Mouse (Mus musculus) limb, embryonic 14.5 days (tissue): ENCODE data around the gene Miga1. TPM values are rescaled to one million over a fixed set of nuclear protein-coding genes. Genes with fewer than 3 reads are reported as not detected.

Experiments
- ATAC-seq: fragments of 200-750 bp; cut with Nextera tagmentation; 2 replicates; pipeline ENCODE4 v1.8.0; 2017; ENCODE audit warnings: low read depth, moderate number of reproducible peaks, moderate TSS enrichment; ENCODE audit not compliant: low FRiP score
- DNase-seq: peaks from one replicate; pipeline ENCODE4 v3.0.0-alpha.2; 2015; ENCODE audit warnings: low spot score
- H3K27ac ChIP-seq: fragments of 300-500 bp; sonication (generic); replicated peaks from 2 replicates; pipeline ENCODE4 v1.5.1; 2014; ENCODE audit warnings: low read depth, mild to moderate bottlenecking, low read length, moderate library complexity, mixed read lengths
- H3K27me3 ChIP-seq: fragments of 300-500 bp; sonication (generic); 2 replicates; pipeline ENCODE4 v1.6.1; 2014; ENCODE audit warnings: low read length, mixed read lengths; ENCODE audit not compliant: control insufficient read depth, insufficient read depth
- H3K36me3 ChIP-seq: fragments of 300-500 bp; sonication (generic); 2 replicates; pipeline ENCODE4 v1.6.1; 2014; ENCODE audit warnings: mild to moderate bottlenecking, low read length, moderate library complexity, mixed read lengths; ENCODE audit not compliant: control insufficient read depth, insufficient read depth
- H3K4me1 ChIP-seq: fragments of 300-500 bp; sonication (generic); 2 replicates; pipeline ENCODE4 v1.6.1; 2014; ENCODE audit warnings: antibody characterized with exemption, low read length, mixed read lengths; ENCODE audit not compliant: control insufficient read depth, insufficient read depth
- H3K4me2 ChIP-seq: fragments of 300-500 bp; sonication (generic); replicated peaks from 2 replicates; pipeline ENCODE4 v1.6.1; 2014; ENCODE audit warnings: low read depth, mild to moderate bottlenecking, low read length, moderate library complexity; ENCODE audit not compliant: severe bottlenecking
- H3K4me3 ChIP-seq: fragments of 300-500 bp; sonication (generic); replicated peaks from 2 replicates; pipeline ENCODE4 v1.5.1; 2014; ENCODE audit warnings: low read length
- H3K9ac ChIP-seq: fragments of 300-500 bp; sonication (generic); 2 replicates; pipeline ENCODE4 v1.6.1; 2014; ENCODE audit warnings: mild to moderate bottlenecking, low read depth, low read length, moderate library complexity; ENCODE audit not compliant: severe bottlenecking
- H3K9me3 ChIP-seq: fragments of 300-500 bp; sonication (generic); 2 replicates; pipeline ENCODE4 v1.6.1; 2016; ENCODE audit warnings: low read length; ENCODE audit not compliant: control insufficient read depth
- POLR2A ChIP-seq: fragments of 200-500 bp; IDR thresholded peaks from 2 replicates; pipeline ENCODE4 v1.8.0; 2012; ENCODE audit warnings: inconsistent platforms, mild to moderate bottlenecking, moderate library complexity, borderline replicate concordance; ENCODE audit not compliant: insufficient read depth, insufficient read length; ENCODE audit errors: extremely low read depth
- WGBS: fragments of 180-500 bp; shearing (Covaris S2); extraction: QIAGEN DNeasy Blood & Tissue Kit; methylation state at CpG from one replicate; pipeline ENCODE4 v1.1.7; 2014; 5-methylcytosine and 5-hydroxymethylcytosine counted together
- polyA plus RNA-seq, 2 experiments: library from polyadenylated mRNA; depleted of rRNA in 1 of 2; stranded (reverse) in 1 of 2; unstranded in 1 of 2; fragments of >200 nt; fragmentation: Nextera tagmentation in 1 of 2; extraction: Ambion mirVana in 1 of 2; gene quantifications; 2 replicates each; pipeline versions ENCODE4 v1.2.1 to v1.2.3; 2012 to 2014

Miga1 gene
- polyA plus RNA-seq (2012; rRNA removed) (19.8 and 23.4 TPM in 2 replicates), polyA plus RNA-seq (2014; fragmentation: Nextera tagmentation; extraction: Ambion mirVana) (18.0 and 19.1 TPM in 2 replicates)

- Histone ChIP-seq H3K9ac (peak within 1 kb of the TSS; percentile 71), H3K9me3 (no peaks in the 10 kb centered on the region), H3K27ac (0 out of 2 replicates have a peak within 1 kb of the TSS, but pooled peaks have one; percentile 33), H3K27me3 (no peaks in the 10 kb centered on the region), H3K4me2 (peak within 1 kb of the TSS; percentile 51), H3K4me3 (peak within 1 kb of the TSS; percentile 88), H3K36me3 (peaks cover 22% of the 10 kb centered on the region), H3K4me1 (peaks cover 3% of the 10 kb centered on the region; the same call in 1 of the 2 replicates)
- 3% methylated on average over 51 of the region's 54 CpGs for WGBS
- DNase-seq = peak; percentile 69
- peak; percentile 75; the same call in 1 of the 2 replicates for TF ChIP-seq POLR2A
- peak; percentile 91 for ATAC-seq
Measured at GRCm38 (mm10) chr3:152339862-152340557, at the start of gene Miga1. TSS of gene Miga1 (minus strand) at chr3:152340407.

DNA sequence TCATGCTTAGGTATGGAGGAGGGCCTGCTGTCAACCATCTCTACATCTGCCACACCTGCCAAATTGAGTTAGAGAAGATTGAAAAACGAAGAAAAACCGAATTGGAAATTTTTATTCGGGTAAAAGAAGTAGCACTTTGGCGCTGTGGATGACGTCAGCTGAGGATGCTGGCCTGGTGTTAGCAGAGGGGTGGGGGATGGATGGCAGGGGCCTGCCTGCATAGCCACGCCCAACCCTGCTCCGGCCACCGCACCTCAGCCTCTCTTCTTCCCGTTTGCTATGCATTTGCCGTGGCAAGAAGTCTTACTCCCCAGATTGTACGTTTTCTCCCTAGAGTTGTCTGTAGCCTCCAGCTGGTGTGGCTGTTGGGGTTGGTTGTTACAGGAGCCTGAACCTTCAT is 43.9 kb upstream of the Miga1 start:
- Histone ChIP-seq H3K4me3 (no peak overlapping the region), H3K9ac (no peak overlapping the region), H3K4me2 (no peak overlapping the region), H3K4me1 (no peaks in the 10 kb centered on the region), H3K27me3 (no peaks in the 10 kb centered on the region), H3K9me3 (no peaks in the 10 kb centered on the region), H3K27ac (no peak overlapping the region), H3K36me3 (peaks cover 57% of the 10 kb centered on the region)
- ATAC-seq = no peak
- no peak for DNase-seq
- no peak for TF ChIP-seq POLR2A
- 74% methylated on average over 11 of the region's 11 CpGs for WGBS

DNA sequence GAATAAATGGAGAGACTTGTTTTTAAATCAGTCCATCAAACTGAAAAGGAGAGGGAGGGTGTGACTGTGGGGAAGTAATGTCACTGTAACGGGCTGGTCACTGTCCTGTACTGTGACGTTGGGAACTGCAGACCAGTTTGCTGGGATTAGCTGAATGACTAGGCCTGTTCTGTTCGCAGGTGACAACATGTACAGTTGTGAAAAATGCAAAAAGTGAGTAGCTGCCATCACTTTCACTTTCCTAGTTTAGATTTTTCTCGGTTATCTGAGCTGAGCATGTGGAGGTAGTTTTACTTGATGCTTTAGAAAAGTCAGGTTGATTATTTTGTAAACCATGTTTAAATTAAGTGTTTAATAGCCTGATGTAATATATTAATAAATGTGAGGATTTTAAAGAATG is 35.9 kb upstream of the Miga1 start:
- no peaks in the 10 kb centered on the region for H3K27me3 ChIP-seq
- H3K27ac ChIP-seq = no peak overlapping the region
- no peaks in the 10 kb centered on the region for H3K4me1 ChIP-seq
- H3K4me3 ChIP-seq = no peak overlapping the region
- ATAC-seq = no peak
- peaks cover 78% of the 10 kb centered on the region for H3K36me3 ChIP-seq
- DNase-seq = no peak
- no peak overlapping the region for H3K9ac ChIP-seq
- 91% methylated on average over 4 of the region's 4 CpGs for WGBS
- H3K4me2 ChIP-seq = no peak overlapping the region
- no peaks in the 10 kb centered on the region for H3K9me3 ChIP-seq
- no peak for TF ChIP-seq POLR2A

DNA sequence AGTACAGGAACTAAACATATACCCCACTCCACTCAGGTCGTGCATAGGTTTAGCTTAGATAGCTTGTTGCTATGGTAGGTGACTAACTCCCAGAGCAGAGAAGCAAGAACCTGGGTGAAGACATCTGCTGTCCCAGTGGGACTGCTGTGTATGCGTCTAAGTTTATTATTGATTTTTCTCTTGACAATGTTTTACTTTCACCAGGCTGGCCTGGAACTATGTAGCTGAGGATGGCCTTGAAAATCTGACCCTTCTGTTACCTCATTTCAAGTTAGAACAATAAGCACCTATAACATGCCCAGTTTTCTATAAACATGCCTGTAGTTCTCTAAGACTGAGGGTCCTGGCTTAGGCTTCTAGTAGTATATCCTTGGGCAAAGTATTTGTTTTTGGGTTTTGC is 24.0 kb upstream of the Miga1 start:
- DNase-seq (no peak), ATAC-seq (no peak)
- Histone ChIP-seq H3K9me3 (no peaks in the 10 kb centered on the region), H3K36me3 (peaks cover 84% of the 10 kb centered on the region), H3K4me2 (no peak overlapping the region), H3K27me3 (no peaks in the 10 kb centered on the region), H3K27ac (no peak overlapping the region), H3K9ac (no peak overlapping the region), H3K4me3 (no peak overlapping the region), H3K4me1 (no peaks in the 10 kb centered on the region)
- TF ChIP-seq POLR2A = no peak
- 94% methylated on average over 2 of the region's 2 CpGs for WGBS

- H3K9me3 ChIP-seq = no peaks in the 10 kb centered on the region
- TF ChIP-seq POLR2A = no peak
- 87% methylated on average over 7 of the region's 7 CpGs for WGBS
- no peak overlapping the region for H3K9ac ChIP-seq
- peaks cover 40% of the 10 kb centered on the region for H3K36me3 ChIP-seq
- H3K27ac ChIP-seq = no peak overlapping the region
- no peaks in the 10 kb centered on the region for H3K27me3 ChIP-seq
- ATAC-seq (no peak), DNase-seq (no peak)
- H3K4me3 ChIP-seq = no peak overlapping the region
- H3K4me1 ChIP-seq = no peaks in the 10 kb centered on the region
- H3K4me2 ChIP-seq = no peak overlapping the region
Measured at GRCm38 (mm10) chr3:152359151-152359550, 18.9 kb upstream of the Miga1 start.

GRCm38 (mm10) chr3:152356751-152357150 is 16.5 kb upstream of the Miga1 start:
- Histone ChIP-seq H3K36me3 (peaks cover 18% of the 10 kb centered on the region), H3K9ac (no peak overlapping the region), H3K27me3 (no peaks in the 10 kb centered on the region), H3K27ac (no peak overlapping the region), H3K4me2 (no peak overlapping the region), H3K9me3 (no peaks in the 10 kb centered on the region), H3K4me1 (peaks cover 12% of the 10 kb centered on the region), H3K4me3 (no peak overlapping the region)
- TF ChIP-seq POLR2A = no peak
- DNase-seq (no peak), ATAC-seq (no peak)
- 93% methylated on average over 9 of the region's 9 CpGs for WGBS
